Mouse (Mus musculus) CH12.LX (cell line): ENCODE data around the gene Ms4a18. TPM values are rescaled to one million over a fixed set of nuclear protein-coding genes. Genes with fewer than 3 reads are reported as not detected.

Experiments
- DNase-seq: peaks from one replicate; pipeline ENCODE4 v3.0.0-alpha.2; 2013; ENCODE audit errors: extremely low read depth
- H3K27ac ChIP-seq: 2 replicates; pipeline ENCODE4 v1.5.1; 2012; ENCODE audit warnings: low read depth, mild to moderate bottlenecking, control low read depth, moderate library complexity; ENCODE audit not compliant: insufficient read depth
- H3K27me3 ChIP-seq: replicated peaks from 2 replicates; pipeline ENCODE3; 2012; ENCODE audit warnings: inconsistent platforms
- H3K36me3 ChIP-seq, 2 experiments: replicated peaks in 1 of 2; 2 replicates each; pipeline versions ENCODE3 to v1.6.1; 2012; ENCODE audit warnings: inconsistent platforms in 1 of 2, low read length in 1 of 2, mild to moderate bottlenecking in 1 of 2, mixed read lengths in 1 of 2, moderate library complexity in 1 of 2; ENCODE audit not compliant: control insufficient read depth in 1 of 2, insufficient read depth in 1 of 2
- H3K4me1 ChIP-seq, 2 experiments: 2 replicates each; pipeline ENCODE4 v1.6.1; 2012; ENCODE audit warnings: inconsistent platforms in 1 of 2, moderate library complexity in 1 of 2; ENCODE audit not compliant: insufficient read depth in 2 of 2, control insufficient read depth in 1 of 2
- H3K4me2 ChIP-seq: 2 replicates; pipeline ENCODE4 v1.6.1; 2012; ENCODE audit warnings: low read depth, mild to moderate bottlenecking, control low read depth; ENCODE audit not compliant: poor library complexity, insufficient read depth, severe bottlenecking
- H3K4me3 ChIP-seq, 3 experiments: fragments of 150-350 bp in 1 of 3; sonication (generic) in 1 of 3; replicated peaks in 1 of 3; 2 replicates each; pipeline versions ENCODE3 to v1.5.1; 2011 to 2012; ENCODE audit warnings: low read depth in 2 of 3, low read length in 2 of 3, mild to moderate bottlenecking in 2 of 3, moderate library complexity in 2 of 3, control low read depth in 1 of 3, improper control_type of control experiment in 1 of 3, inconsistent platforms in 1 of 3, mixed read lengths in 1 of 3; ENCODE audit not compliant: poor library complexity in 1 of 3
- H3K79me2 ChIP-seq: replicated peaks from 2 replicates; pipeline ENCODE4 v1.6.1; 2012; ENCODE audit warnings: mild to moderate bottlenecking, moderate library complexity; ENCODE audit not compliant: control insufficient read depth, poor library complexity, insufficient read depth, severe bottlenecking; ENCODE audit errors: extremely low read depth
- H3K9ac ChIP-seq: 2 replicates; pipeline ENCODE4 v1.6.1; 2012; ENCODE audit warnings: low read depth, mild to moderate bottlenecking, control low read depth, moderate library complexity; ENCODE audit not compliant: insufficient read depth
- H3K9me3 ChIP-seq: replicated peaks from 2 replicates; pipeline ENCODE3; 2012; ENCODE audit warnings: low read length, inconsistent platforms, mixed read lengths
- BHLHE40 ChIP-seq: IDR thresholded peaks from 2 replicates; pipeline ENCODE4 v1.6.1; 2011; ENCODE audit warnings: mild to moderate bottlenecking, low read depth, low read length, improper control_type of control experiment
- CHD1 ChIP-seq: IDR thresholded peaks from 2 replicates; pipeline ENCODE4 v1.6.1; 2012; ENCODE audit warnings: low read depth, low read length, improper control_type of control experiment, inconsistent platforms
- E2F4 ChIP-seq: IDR thresholded peaks from 2 replicates; pipeline ENCODE4 v1.6.1; 2011; ENCODE audit warnings: low read depth, low read length, improper control_type of control experiment; ENCODE audit not compliant: insufficient replicate concordance
- ELF1 ChIP-seq: IDR thresholded peaks from 2 replicates; pipeline ENCODE4 v1.6.1; 2014; ENCODE audit warnings: low read depth, mild to moderate bottlenecking, inconsistent platforms, low read length, improper control_type of control experiment
- ETS1 ChIP-seq: conservative IDR thresholded peaks from 2 replicates; pipeline ENCODE4 v1.6.1; 2012; ENCODE audit warnings: low read depth, mild to moderate bottlenecking, inconsistent platforms, low read length, improper control_type of control experiment, moderate library complexity
- GABPA ChIP-seq: IDR thresholded peaks from 2 replicates; pipeline ENCODE4 v1.6.1; 2012; ENCODE audit warnings: low read depth, low read length, improper control_type of control experiment, inconsistent platforms; ENCODE audit not compliant: insufficient replicate concordance
- IRF4 ChIP-seq: IDR thresholded peaks from 2 replicates; pipeline ENCODE4 v1.6.1; 2014; ENCODE audit warnings: low read depth, mild to moderate bottlenecking, inconsistent platforms, low read length, improper control_type of control experiment
- JUN ChIP-seq: IDR thresholded peaks from 2 replicates; pipeline ENCODE4 v1.6.1; 2011; ENCODE audit warnings: low read depth, mild to moderate bottlenecking, low read length, improper control_type of control experiment, moderate library complexity; ENCODE audit not compliant: insufficient read depth
- JUND ChIP-seq: conservative IDR thresholded peaks from 2 replicates; pipeline ENCODE4 v1.6.1; 2011; ENCODE audit warnings: low read depth, low read length, improper control_type of control experiment
- MAFK ChIP-seq: IDR thresholded peaks from 2 replicates; pipeline ENCODE4 v1.6.1; 2011; ENCODE audit warnings: low read length, improper control_type of control experiment; ENCODE audit not compliant: insufficient replicate concordance
- MAX ChIP-seq: IDR thresholded peaks from 2 replicates; pipeline ENCODE4 v1.6.1; 2011; ENCODE audit warnings: low read length, improper control_type of control experiment
- MXI1 ChIP-seq: IDR thresholded peaks from 2 replicates; pipeline ENCODE4 v1.6.1; 2011; ENCODE audit warnings: mild to moderate bottlenecking, low read depth, low read length, improper control_type of control experiment
- MYC ChIP-seq: IDR thresholded peaks from 2 replicates; pipeline ENCODE4 v1.6.1; 2011; ENCODE audit warnings: low read depth, mild to moderate bottlenecking, improper control_type of control experiment, low read length
- NELFE ChIP-seq: IDR thresholded peaks from 2 replicates; pipeline ENCODE4 v1.6.1; 2011; ENCODE audit warnings: low read depth, low read length, improper control_type of control experiment
- NRF1 ChIP-seq: IDR thresholded peaks from 2 replicates; pipeline ENCODE4 v1.6.1; 2014; ENCODE audit warnings: low read depth, mild to moderate bottlenecking, inconsistent platforms, low read length, improper control_type of control experiment, moderate library complexity
- PAX5 ChIP-seq: IDR thresholded peaks from 2 replicates; pipeline ENCODE4 v1.6.1; 2012; ENCODE audit warnings: low read length, inconsistent platforms, mixed read lengths
- POLR2A ChIP-seq: IDR thresholded peaks from 2 replicates; pipeline ENCODE4 v1.6.1; 2011; ENCODE audit warnings: low read depth, mild to moderate bottlenecking, improper control_type of control experiment, low read length
- POLR2AphosphoS2 ChIP-seq: IDR thresholded peaks from 2 replicates; pipeline ENCODE4 v1.6.1; 2011; ENCODE audit warnings: low read depth, low read length, improper control_type of control experiment
- RAD21 ChIP-seq: IDR thresholded peaks from 2 replicates; pipeline ENCODE4 v1.6.1; 2011; ENCODE audit warnings: low read depth, mild to moderate bottlenecking, low read length, improper control_type of control experiment, moderate library complexity
- SIN3A ChIP-seq: IDR thresholded peaks from 2 replicates; pipeline ENCODE4 v1.6.1; 2012; ENCODE audit warnings: low read length, improper control_type of control experiment, inconsistent platforms
- TBP ChIP-seq: conservative IDR thresholded peaks from 2 replicates; pipeline ENCODE4 v1.6.1; 2011; ENCODE audit warnings: low read depth, low read length, improper control_type of control experiment
- UBTF ChIP-seq: IDR thresholded peaks from 2 replicates; pipeline ENCODE4 v1.6.1; 2012; ENCODE audit warnings: low read depth, mild to moderate bottlenecking, inconsistent platforms, low read length, improper control_type of control experiment, moderate library complexity
- USF1 ChIP-seq: IDR thresholded peaks from 2 replicates; pipeline ENCODE4 v1.6.1; 2014; ENCODE audit warnings: low read depth, mild to moderate bottlenecking, inconsistent platforms, low read length, improper control_type of control experiment
- USF2 ChIP-seq: conservative IDR thresholded peaks from 2 replicates; pipeline ENCODE4 v1.6.1; 2011; ENCODE audit warnings: low read depth, low read length, improper control_type of control experiment
- ZKSCAN1 ChIP-seq: IDR thresholded peaks from 2 replicates; pipeline ENCODE4 v1.6.1; 2012; ENCODE audit warnings: low read depth, inconsistent platforms, low read length, improper control_type of control experiment, borderline replicate concordance
- ZMIZ1 ChIP-seq: IDR thresholded peaks from 2 replicates; pipeline ENCODE4 v1.6.1; 2012; ENCODE audit warnings: low read depth, mild to moderate bottlenecking, inconsistent platforms, low read length, improper control_type of control experiment
- ZNF384 ChIP-seq: IDR thresholded peaks from 2 replicates; pipeline ENCODE4 v1.6.1; 2012; ENCODE audit warnings: low read depth, low read length, improper control_type of control experiment, inconsistent platforms
- dilution Hi-C: fragments of 300-500 bp; cut with MboI; formaldehyde crosslinking; loops from 2 replicates; pipeline ENCODE4 v1.14.3; 2020; ENCODE audit warnings: low sequenced_read_pairs; ENCODE audit not compliant: extremely low pct_unique_long_range_greater_than_20kb, extremely low pct_ligation_motif_present
- in situ Hi-C: fragments of 300-500 bp; cut with MboI; formaldehyde crosslinking; loops from 3 replicates; pipeline ENCODE4 v1.14.3; 2019; ENCODE audit warnings: low sequenced_read_pairs, low pct_ligation_motif_present, low pct_unique_long_range_greater_than_20kb, mixed read lengths
- polyA plus RNA-seq: library from polyadenylated mRNA; unstranded; fragments of >175 nt; gene quantifications from 2 replicates; pipeline ENCODE4 v1.2.1, GENCODE M21; 2012; ENCODE audit warnings: low read depth; ENCODE audit not compliant: insufficient read length
- total RNA-seq, 2 experiments: library from RNA; depleted of rRNA; stranded (reverse); fragments of 300-350 nt in 1 of 2; fragments of >200 nt in 1 of 2; gene quantifications; 2 replicates each; pipeline ENCODE4 v1.2.3; 2012 to 2014

Ms4a18 gene
- total and polyA plus RNA-seq, 3 experiments = not detected

GRCm38 (mm10) chr19:11044671-11044995 is 26.8 kb upstream of the Ms4a18 start:
- H3K4me2 ChIP-seq = peak overlapping the region; percentile 93
- no peak overlapping the region for H3K27ac ChIP-seq
- no peak for DNase-seq
- peaks cover 2 to 23% of the 10 kb centered on the region in 2 experiments; a peak in 2 of 4 replicates for H3K4me1 ChIP-seq
- no peaks in the 10 kb centered on the region for H3K27me3 ChIP-seq
- in situ Hi-C loops (loop anchor here (25.0 kb wide), 1 partner anchor 568 kb away; the partner anchor contains the start of genes Ms4a2 and Ms4a6d), dilution Hi-C loops (no loop called here)
- no peaks in the 10 kb centered on the region for H3K36me3 ChIP-seq
- H3K9ac ChIP-seq = peak overlapping the region; percentile 60; the same call in 1 of the 2 replicates
- TF ChIP-seq JUND (no peak), BHLHE40 (no peak), ETS1 (no peak), MXI1 (no peak), USF1 (no peak), MYC (no peak), USF2 (no peak), MAFK (no peak), UBTF (no peak), TBP (no peak), ZNF384 (no peak), ZMIZ1 (no peak), JUN (no peak), POLR2AphosphoS2 (no peak)
- H3K9me3 ChIP-seq = no peaks in the 10 kb centered on the region
- peak overlapping the region in 1 of 3 experiments; percentile 35 for H3K4me3 ChIP-seq
- no peaks in the 10 kb centered on the region for H3K79me2 ChIP-seq

DNA sequence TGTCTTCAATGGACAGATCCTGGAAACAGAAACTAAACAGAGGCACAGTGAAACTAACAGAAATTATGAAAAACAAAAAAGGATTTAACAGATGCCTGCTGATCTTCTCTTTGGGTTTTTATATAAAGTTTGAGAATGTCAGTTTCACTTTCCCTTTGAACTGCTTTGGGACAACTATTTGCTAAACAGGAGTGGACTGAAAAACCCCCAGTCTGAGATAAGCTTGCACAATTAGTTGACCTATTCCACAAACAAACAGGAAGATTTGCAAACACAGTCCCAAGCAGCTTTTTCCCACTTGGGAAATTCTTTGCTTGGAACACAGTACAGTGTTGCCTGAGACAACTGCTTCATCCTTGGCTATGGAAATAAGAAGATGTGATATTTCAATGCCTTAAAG is 19.7 kb upstream of the Ms4a18 start:
- H3K27me3 ChIP-seq = no peaks in the 10 kb centered on the region
- no peak for TF ChIP-seq POLR2A
- TF ChIP-seq MXI1 = no peak
- TF ChIP-seq MAFK = no peak
- no peak for TF ChIP-seq JUN
- TF ChIP-seq, all 38 proteins: peak for 0
- no peak overlapping the region for H3K9ac ChIP-seq
- H3K9me3 ChIP-seq = no peaks in the 10 kb centered on the region
- dilution Hi-C loops = no loop called here
- no peak overlapping the region for H3K4me2 ChIP-seq
- no peak overlapping the region for H3K4me3 ChIP-seq
- in situ Hi-C loops = loop anchor here (25.0 kb wide), 1 partner anchor 575 kb away; the partner anchor contains the start of genes Ms4a2 and Ms4a6d
- DNase-seq = no peak
- no peaks in the 10 kb centered on the region for H3K36me3 ChIP-seq
- no peak overlapping the region for H3K27ac ChIP-seq
- no peaks in the 10 kb centered on the region for H3K79me2 ChIP-seq
- no peaks in the 10 kb centered on the region; a peak in 1 of 4 replicates for H3K4me1 ChIP-seq

DNA sequence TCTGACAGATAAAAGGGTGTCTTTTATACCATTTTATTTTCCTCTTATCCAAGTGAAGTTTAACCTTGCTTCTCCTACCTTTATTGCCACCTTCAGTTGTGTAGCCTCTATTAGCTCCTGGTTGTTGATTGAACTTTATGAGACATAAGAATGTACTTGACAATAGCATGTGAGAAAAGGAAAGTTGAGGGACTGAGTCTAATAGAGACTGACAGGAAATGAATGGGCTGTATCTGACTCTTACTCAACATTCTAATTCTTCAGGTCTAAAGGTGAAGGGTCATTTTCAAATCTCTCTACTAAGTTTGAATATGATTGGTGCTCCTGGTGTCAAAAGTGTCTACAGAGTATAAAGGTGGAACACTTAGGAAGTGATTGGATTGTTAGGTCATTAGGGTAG is 4.6 kb upstream of the Ms4a18 start:
- Histone ChIP-seq H3K79me2 (no peaks in the 10 kb centered on the region), H3K36me3 (no peaks in the 10 kb centered on the region), H3K27me3 (no peaks in the 10 kb centered on the region), H3K9ac (no peak overlapping the region), H3K4me2 (no peak overlapping the region), H3K4me3 (no peak overlapping the region), H3K9me3 (peaks cover 7% of the 10 kb centered on the region), H3K27ac (no peak overlapping the region), H3K4me1 (no peaks in the 10 kb centered on the region)
- DNase-seq = no peak
- in situ Hi-C loops (no loop called here), dilution Hi-C loops (no loop called here)
- no peak for TF ChIP-seq GABPA
- TF ChIP-seq NELFE = no peak
- TF ChIP-seq IRF4 = no peak
- no peak for TF ChIP-seq PAX5
- no peak for TF ChIP-seq MXI1
- TF ChIP-seq JUND = no peak
- TF ChIP-seq RAD21 = no peak
- TF ChIP-seq E2F4 = no peak
- no peak for TF ChIP-seq ZMIZ1
- no peak for TF ChIP-seq SIN3A
- no peak for TF ChIP-seq UBTF
- TF ChIP-seq ELF1 = no peak
- no peak for TF ChIP-seq NRF1
- TF ChIP-seq ZKSCAN1 = no peak
- no peak for TF ChIP-seq MAX
- no peak for TF ChIP-seq CHD1
